Mouse (Mus musculus) telencephalon, adult 2 months (tissue): Measurements from ENCODE around the gene Ifrd2.
A peak's percentile ranks its signal among the peaks of the same experiment; 100 is the strongest.

ENCODE experiments used
- DNase-seq: peaks from one replicate; pipeline ENCODE4 v3.0.0-alpha.2; 2011; ENCODE audit warnings: low read depth, low spot score

Ifrd2 gene

DNA sequence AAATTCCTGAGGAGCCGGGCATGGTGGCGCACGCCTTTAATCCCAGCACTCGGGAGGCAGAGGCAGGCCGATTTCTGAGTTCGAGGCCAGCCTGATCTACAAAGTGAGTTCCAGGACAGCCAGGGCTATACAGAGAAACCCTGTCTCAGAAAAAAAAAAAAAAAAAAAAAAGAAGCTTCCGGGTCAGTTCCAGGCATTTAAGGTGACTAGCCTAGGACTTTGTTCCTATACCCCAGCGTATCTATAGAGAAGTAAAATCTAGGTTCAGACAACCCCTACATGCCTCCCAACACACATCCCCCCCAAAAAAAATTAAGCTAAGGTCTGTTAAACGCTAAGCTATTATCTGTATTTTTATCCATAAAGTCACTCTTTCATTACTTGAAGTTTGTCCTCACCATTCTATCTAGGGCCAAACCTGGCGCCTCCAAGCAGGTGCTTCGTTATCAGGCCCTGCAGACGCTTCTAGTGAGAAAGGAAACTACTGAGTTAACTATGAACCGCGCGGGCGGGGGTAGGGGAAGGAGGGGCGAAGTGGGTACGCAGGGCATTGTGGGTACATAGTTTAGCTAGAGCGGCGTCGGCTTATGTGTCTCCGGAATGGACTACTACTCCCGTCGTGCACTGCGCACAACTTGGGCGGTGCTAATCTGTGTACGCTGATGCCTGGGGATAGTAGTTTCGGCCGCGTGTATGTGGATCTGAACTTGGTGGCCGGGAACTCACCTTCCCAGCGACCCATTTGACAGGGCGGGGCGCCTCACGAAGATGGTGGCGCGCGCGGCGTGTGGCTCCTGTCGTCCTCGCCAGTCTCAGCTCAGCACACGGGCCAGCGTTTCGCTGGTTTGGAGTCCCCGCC, at the start of gene Ifrd2:
Gene Ifrd2 (plus strand): TSS at position 669 of the 859 bp plus-strand sequence.
- peak; percentile 99 for DNase-seq

DNA sequence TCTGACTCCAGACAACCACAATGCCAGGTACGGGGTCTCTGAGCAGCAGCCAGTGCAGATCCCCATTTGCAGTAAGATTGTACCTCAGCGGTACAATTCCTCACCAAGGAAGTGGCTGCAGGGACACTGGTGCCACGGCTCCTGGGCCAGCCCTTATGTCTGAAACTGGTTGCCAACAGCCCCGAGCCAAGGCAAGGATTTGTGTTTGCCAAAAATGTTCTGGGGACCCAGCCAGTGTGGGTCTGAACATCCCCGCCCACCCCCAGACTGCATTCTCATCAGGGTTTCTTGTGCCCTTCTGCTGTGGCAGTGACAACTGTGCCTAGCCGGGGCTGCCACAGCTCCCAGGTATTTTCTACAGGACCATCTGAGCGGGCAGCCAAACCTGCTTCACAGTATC, 49.2 kb upstream of the Ifrd2 start:
- DNase-seq = no peak

DNA sequence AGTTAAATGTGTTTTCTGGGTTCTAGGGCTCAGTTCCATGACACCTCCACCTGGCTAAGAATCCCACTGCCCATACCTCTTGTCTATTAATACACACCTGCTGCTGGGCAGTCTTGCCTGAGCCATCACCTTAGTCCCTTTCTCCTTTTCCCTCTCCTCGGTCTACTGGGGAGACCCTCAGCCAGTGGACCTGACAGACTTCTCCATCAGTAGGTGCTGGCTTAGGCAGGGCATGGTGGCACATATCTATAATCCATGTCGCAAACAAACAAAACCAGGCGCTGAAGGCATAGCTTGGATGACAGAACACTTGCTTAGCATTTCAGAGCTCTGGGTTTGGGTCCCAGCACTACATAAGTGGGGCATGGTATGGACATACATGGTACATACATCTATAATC, 48.7 kb upstream of the Ifrd2 start:
- DNase-seq = no peak

- DNase-seq = no peak
These were observed 47.5 kb upstream of the Ifrd2 start for GRCm38 (mm10) chr9:107539940-107540339.

DNA sequence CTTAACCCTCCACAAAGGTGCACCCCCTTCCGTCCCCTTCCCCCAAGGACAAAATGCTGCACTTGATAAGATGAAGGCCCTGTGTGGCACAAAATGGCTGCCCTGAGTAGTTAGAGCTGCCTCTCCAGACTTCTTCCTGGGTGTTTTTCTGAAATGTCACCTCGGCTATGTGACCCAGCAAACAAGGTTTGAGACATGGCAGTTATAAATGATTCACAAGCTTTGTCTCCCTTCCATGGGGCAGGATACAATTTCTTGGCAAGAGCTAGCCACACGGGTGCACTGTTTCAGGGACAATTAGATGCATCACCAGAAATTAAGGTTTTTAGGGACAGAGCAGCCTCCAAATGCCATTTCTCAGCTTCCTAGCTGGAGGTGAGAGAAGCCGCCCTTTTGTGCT, 47.0 kb upstream of the Ifrd2 start:
- DNase-seq = no peak

GRCm38 (mm10) chr9:107541005-107541404, 46.4 kb upstream of the Ifrd2 start:
- DNase-seq = no peak

DNA sequence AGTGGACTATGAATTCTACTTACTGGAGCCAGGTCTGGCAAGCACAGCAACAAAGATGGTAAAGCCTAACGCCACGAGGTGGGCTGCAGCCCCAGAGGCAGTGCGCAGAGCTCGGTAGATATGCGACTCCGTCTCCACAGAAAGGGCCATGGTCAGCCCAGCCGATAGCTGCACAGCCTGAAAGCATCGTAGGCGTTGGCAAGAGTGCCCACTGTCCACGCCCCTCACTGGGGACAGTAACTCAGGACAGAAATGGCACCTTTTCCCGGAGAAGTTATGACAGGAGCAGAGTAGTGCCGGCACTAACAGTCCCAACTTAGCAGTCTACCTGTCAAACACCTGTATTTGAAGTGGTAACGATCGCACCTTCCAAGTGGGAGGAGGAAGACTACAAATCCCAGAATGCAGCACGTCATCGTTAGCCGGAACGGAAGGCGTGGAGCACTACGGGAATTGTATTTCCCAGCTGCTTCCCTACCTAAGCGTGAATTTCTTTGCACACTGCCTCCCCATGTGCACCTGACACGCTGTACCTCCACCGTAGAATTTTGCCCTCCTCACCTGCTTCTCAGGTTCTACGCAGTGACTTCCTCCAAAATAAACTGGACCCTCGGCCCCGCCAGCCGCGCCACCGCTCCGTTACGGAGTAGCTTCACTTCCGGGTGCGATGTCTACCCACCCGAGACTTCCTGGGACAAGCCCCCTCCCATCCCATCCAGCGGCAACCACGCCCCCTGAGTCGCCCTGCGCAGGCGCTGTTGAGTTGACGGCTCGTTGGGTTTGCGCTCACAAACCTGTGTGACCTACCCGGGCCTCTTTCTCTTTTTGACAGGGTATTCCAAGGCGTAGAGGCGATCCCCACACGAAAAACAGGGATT, 45.7 kb upstream of the Ifrd2 start, which contains the start of the genes Cyb561d2 and Nprl2:
Gene Cyb561d2 (minus strand): TSS at position 720 of the 878 bp plus-strand sequence.
Gene Nprl2 (plus strand): TSS at position 753 of the 878 bp plus-strand sequence.
- DNase-seq = peak; percentile 94

GRCm38 (mm10) chr9:107542352-107542686, 45.1 kb upstream of the Ifrd2 start:
- DNase-seq = no peak

DNA sequence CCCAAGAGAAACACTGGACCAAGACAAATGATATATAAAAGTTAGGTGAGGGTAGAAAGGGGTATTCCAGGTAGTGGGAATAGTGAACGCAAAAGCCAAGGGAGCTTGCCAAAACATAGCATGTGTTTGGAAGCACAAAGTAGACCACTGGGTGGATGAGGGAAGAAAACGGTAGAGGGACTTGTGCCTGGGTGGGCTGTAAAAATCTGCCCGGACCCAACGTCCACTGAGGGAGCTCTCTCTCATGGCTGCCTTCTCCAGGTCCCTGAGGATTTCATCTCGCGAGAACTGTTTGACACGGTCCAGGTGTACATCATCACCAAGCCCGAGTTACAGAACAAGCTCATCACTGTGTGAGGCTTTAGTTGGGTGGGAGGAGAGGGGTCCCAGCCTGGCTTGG, 44.7 kb upstream of the Ifrd2 start:
- no peak for DNase-seq

GRCm38 (mm10) chr9:107543299-107543698, 44.1 kb upstream of the Ifrd2 start:
- no peak for DNase-seq

DNA sequence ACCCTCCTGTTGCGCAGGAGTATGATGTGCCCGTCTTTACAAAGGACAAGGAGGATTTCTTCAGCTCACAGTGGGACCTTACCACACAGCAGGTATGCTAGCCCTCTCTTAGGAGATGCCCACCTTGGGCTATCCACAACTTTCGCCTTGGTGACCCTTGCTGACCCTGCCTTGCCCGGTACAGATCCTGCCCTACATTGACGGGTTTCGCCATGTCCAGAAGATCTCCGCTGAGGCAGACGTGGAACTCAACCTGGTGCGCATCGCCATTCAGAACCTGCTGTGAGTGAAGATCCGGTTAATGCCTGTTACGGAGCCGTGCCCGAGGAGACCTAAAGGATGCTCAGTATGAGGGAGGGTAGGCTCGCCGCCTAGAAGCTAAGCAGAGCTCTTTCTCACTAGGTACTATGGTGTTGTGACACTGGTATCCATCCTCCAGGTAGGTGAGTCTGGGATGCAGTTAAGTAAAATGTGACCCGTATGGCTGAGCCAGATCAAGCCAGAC, 43.2 kb upstream of the Ifrd2 start:
- no peak for DNase-seq

- DNase-seq = no peak
These were observed 42.7 kb upstream of the Ifrd2 start for GRCm38 (mm10) chr9:107544729-107545128.

DNA sequence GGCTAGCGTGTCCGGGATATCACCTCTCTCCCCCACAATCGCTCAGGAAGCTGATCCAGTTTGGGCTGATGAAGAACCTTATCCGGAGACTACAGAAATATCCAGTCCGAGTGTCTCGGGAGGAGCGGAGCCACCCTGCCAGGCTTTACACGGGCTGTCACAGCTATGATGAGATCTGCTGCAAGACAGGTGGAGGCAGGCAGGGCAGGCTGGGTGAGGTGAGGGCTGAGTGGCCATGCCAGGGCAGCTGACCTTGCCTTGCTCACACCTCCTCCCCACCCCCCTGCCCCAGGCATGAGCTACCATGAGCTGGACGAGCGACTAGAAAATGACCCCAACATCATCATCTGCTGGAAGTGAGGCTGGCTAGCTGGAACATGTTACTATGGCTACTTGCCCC, 42.2 kb upstream of the Ifrd2 start:
- DNase-seq = no peak

DNA sequence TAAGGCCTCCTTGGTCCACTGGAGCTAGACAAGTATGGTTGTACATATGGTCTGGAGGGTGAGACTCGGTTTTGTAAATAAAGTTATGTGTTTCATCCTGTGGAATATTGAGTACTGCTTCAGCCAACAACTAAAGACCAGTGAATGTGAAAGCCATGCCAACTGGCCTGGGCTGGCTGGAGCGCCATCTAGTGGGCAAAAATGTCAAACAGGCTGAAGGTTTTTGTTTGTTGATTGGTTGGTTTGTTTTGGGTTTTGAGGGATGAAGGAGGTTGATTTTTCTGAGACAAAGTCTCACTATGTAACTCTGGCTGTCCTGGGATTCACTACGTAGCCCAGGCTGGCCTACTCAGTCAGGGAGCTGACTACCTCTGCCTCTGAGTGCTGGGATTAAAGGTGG, 41.8 kb upstream of the Ifrd2 start:
- no peak for DNase-seq

GRCm38 (mm10) chr9:107547026-107547425, 40.4 kb upstream of the Ifrd2 start, which contains the start of gene Zmynd10:
Gene Zmynd10, plus strand, starts transcription at chr9:107547298.
- DNase-seq = peak; percentile 82

- DNase-seq = no peak
These were observed 39.5 kb upstream of the Ifrd2 start for GRCm38 (mm10) chr9:107547957-107548356.

DNA sequence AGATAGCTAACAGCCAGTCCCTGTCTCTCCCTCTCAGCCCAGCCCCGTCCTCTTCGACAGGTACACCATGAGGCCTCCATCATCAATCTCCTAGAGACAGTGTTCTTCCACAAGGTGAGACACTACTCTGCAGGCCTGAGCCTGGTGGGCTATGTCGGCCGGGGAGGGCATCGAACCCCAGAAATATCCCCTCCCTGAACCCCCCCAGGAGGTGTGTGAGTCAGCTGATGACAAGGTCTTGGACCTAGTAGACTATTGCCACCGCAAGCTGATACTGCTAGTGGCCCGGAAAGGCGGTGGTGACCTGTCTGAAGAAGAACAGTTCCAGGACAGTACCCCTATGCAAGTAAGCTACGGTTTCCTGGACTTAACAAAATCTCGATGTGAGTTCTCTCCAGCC, 38.6 kb upstream of the Ifrd2 start:
- no peak for DNase-seq

GRCm38 (mm10) chr9:107549297-107550074, 38.0 kb upstream of the Ifrd2 start:
- DNase-seq = no peak

GRCm38 (mm10) chr9:107550491-107551116, 36.8 kb upstream of the Ifrd2 start:
- no peak for DNase-seq

DNA sequence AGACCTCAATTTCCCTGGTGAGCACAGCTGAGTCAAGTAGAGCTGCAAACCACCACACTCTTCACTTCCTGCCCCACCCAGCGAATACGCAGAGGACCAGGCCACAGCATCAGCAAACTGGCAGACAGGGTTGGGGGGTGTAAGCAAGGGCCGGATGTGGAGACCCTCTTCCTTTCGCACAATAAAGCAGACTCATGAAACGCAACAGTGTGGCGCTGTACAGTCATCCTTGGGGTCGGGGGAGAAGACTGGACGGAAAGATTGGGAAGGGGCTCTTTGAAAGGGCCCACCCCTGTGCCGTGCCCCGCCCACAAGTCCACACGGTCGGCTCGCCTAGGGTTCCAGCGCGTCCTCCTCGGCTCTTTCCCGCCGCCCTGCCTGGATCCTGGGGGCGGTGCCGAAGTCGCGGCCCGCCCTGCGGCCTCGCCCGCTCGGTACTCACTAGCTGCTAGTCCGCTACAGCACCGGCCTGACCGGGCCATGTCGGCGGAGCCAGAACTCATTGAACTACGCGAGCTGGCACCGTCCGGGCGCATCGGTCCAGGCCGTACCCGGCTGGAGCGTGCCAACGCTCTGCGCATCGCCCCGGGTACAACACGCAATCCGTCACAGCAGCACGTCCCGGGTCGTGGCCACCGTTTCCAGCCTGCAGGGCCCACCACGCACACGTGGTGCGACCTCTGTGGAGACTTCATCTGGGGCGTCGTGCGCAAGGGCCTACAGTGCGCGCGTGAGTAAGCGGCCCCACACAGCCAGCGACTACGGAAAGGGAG, 36.1 kb upstream of the Ifrd2 start, which contains the start of gene Rassf1:
Gene Rassf1 (plus strand): TSS at position 439 of the 773 bp plus-strand sequence.
- DNase-seq = no peak
